Mouse (Mus musculus) spleen, adult 2 months (tissue): ENCODE measurements at regions not wholly inside any gene's neighbourhood (a gene's known extent, or its start where the extent isn't known, plus 50 kb on each side); places are given as distances from the start of the nearest gene placed in this dataset.

Experiments
- CTCF ChIP-seq: fragments of 200-500 bp; IDR thresholded peaks from 2 replicates; pipeline ENCODE4 v1.5.1; 2011; ENCODE audit warnings: mild to moderate bottlenecking, inconsistent platforms; ENCODE audit not compliant: insufficient read depth, insufficient read length, insufficient replicate concordance; ENCODE audit errors: extremely low read depth
- POLR2A ChIP-seq: fragments of 200-500 bp; IDR thresholded peaks from 2 replicates; pipeline ENCODE4 v1.6.1; 2011; ENCODE audit warnings: low read depth, low read length, inconsistent platforms

DNA sequence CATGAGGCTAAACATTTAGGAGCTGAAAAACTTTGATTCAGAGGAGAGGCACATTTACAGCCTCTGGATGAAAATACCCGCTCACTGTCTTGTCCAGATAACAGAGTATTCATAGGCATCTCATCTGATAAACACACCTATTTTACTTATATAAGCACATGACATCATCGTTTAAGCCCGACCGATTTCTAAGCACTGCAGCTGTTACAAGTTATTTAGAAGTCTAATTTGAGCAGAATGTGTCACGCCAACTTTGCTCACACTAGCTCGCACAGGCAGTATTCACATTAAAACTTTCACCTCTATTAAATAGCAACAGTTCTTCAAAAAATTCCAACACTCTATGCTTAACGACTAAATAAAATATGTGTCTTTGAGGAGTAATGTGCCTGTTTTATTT, 506.3 kb downstream of the Hsfy2 start:
- TF ChIP-seq CTCF (no peak), POLR2A (no peak)
